Mouse (Mus musculus): ENCODE data around the gene Dync1i1. TPM values are rescaled to one million over a fixed set of nuclear protein-coding genes. Genes with fewer than 3 reads are reported as not detected.

Dync1i1 gene
- polyA plus RNA-seq, 1 experiment from 2014 or later = 9.6 TPM

DNA sequence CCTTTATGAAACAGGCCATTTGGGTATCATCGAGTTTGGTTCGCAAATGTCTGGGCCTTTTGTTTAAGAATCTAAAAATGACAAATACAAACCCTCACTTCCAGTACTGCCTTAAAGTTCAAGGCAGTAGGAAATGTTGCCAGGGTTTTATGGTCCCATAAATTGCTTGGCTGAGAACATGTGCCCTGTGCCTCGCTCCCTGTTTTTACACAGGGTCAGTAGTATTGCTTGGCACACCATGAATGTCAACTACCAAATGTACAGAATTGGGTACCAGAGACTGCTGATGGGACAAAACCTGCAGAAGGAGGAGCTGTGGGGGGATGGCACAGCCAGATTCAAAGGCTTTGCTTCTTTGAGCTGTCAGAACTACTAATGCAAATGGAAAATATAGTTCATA lies 100.0 kb downstream of the Dync1i1 start:
- 83% methylated on average over 3 of the region's 3 CpGs for WGBS
- H3K4me1 ChIP-seq = no peaks in the 10 kb centered on the region
- no peaks in the 10 kb centered on the region for H3K27me3 ChIP-seq
- H3K36me3 ChIP-seq = no peaks in the 10 kb centered on the region
- H3K27ac ChIP-seq (replicated peaks) = no peak overlapping the region
- no peak overlapping the region for H3K4me3 ChIP-seq (replicated peaks)
- H3K9me3 ChIP-seq (replicated peaks) = no peaks in the 10 kb centered on the region
- H3K4me2 ChIP-seq (replicated peaks) = no peak overlapping the region
- ATAC-seq (ENCODE audit: insufficient number of reproducible peaks, low FRiP score, low TSS enrichment, low read depth) = no peak
- H3K9ac ChIP-seq = no peak overlapping the region

DNA sequence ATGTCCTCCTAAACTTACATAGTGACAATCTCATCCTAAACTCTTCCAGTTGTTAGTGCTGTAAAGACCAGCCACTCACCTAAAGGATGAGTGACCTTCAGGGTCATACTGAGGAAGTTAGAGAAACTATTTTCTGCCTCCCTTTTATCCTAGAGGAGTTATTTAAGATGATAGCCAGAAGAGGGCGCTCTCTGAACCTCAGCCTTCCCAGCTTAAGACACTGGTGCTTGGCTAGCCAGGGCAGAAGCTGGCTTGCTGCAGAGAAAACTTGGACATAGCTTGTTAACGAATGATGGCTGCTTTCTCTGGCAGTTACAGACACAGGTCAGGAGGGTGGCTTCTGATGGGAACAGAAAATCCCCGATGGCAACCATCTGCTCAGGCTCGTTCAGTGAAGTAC lies 101.6 kb downstream of the Dync1i1 start:
- H3K9me3 ChIP-seq (replicated peaks) = no peaks in the 10 kb centered on the region
- 60% methylated on average over 4 of the region's 4 CpGs for WGBS
- no peak for ATAC-seq (ENCODE audit: insufficient number of reproducible peaks, low FRiP score, low TSS enrichment, low read depth)
- no peaks in the 10 kb centered on the region for H3K4me1 ChIP-seq
- no peak overlapping the region for H3K9ac ChIP-seq
- H3K36me3 ChIP-seq = no peaks in the 10 kb centered on the region
- no peaks in the 10 kb centered on the region for H3K27me3 ChIP-seq
- no peak overlapping the region for H3K4me2 ChIP-seq (replicated peaks)
- H3K27ac ChIP-seq (replicated peaks) = no peak overlapping the region
- no peak overlapping the region for H3K4me3 ChIP-seq (replicated peaks)

DNA sequence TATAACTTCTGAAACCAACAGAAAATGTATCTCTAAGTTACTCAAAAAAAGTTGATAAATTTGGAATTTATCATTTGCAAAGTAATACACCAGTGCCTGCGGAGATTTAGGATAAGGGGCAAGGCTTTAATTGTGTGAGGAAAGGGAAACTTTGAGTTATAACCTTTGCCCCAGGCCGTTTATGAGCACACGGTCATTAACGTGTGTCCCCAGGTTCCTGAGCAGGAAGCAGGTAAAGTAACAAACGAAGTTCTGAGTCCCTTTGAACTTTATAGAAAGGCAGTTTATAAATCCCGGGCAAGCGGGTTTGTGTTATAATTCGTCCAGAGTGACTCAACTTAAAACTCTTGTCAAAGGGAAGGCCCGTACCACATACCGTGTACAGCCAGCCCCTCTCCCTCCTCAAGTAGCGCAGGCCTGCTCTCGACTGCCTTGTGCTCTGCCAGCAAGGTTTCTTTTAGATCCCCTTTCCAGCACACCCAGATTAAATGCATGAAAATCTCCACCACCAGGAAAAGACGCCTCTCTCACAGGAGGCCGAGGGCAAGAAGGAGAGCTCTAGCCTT lies 103.1 kb downstream of the Dync1i1 start:
- Histone ChIP-seq H3K9me3 (replicated peaks) (no peaks in the 10 kb centered on the region), H3K27ac (replicated peaks) (no peak overlapping the region), H3K4me1 (no peaks in the 10 kb centered on the region), H3K36me3 (no peaks in the 10 kb centered on the region), H3K9ac (no peak overlapping the region), H3K4me2 (replicated peaks) (no peak overlapping the region), H3K4me3 (replicated peaks) (no peak overlapping the region), H3K27me3 (no peaks in the 10 kb centered on the region)
- ATAC-seq (ENCODE audit: insufficient number of reproducible peaks, low FRiP score, low TSS enrichment, low read depth) = no peak
- 41% methylated on average over 14 of the region's 14 CpGs for WGBS

DNA sequence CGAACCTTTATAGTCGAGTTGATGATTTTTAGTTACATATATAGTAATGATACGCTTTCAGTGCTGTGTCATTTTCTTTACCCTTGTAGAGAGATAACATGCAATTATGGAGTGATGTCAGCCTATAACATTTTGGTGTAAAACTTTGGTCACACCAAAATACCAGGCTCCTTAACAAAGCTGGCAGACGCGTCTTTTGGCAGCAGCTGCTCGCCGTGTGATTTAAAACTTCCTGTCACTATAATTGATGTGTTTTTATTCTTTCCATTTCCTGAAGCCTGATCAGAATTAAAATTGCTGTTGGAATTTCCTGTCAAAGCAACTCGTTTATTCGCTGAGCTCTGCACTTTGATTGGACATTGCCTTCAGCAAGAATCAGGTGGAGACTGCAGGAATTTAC lies 103.7 kb downstream of the Dync1i1 start:
- H3K4me3 ChIP-seq (replicated peaks) = no peak overlapping the region
- no peak overlapping the region for H3K4me2 ChIP-seq (replicated peaks)
- no peaks in the 10 kb centered on the region for H3K36me3 ChIP-seq
- ATAC-seq (ENCODE audit: insufficient number of reproducible peaks, low FRiP score, low TSS enrichment, low read depth) = no peak
- H3K27me3 ChIP-seq = no peaks in the 10 kb centered on the region
- no peak overlapping the region for H3K9ac ChIP-seq
- no peaks in the 10 kb centered on the region for H3K4me1 ChIP-seq
- no peak overlapping the region for H3K27ac ChIP-seq (replicated peaks)
- WGBS = 25% methylated on average over 9 of the region's 9 CpGs
- no peaks in the 10 kb centered on the region for H3K9me3 ChIP-seq (replicated peaks)

DNA sequence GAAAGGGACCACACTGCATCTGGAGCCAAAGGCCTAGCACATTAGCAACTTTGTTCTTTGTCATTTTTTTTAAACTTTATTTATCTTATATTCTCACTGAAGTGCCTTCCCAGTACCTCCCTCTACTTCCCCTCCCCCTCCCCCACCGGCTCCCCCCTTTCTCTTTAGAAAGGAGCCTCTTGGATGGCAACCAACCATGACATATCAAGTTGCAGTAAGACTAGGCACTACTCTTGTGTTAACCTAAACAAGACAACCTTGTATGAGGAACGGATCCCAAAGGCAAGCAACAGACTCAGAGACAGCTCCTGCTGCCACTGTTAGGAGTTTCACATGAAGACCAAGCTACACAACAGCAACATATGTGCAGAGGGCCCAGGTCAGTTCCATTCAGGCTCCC lies 105.3 kb downstream of the Dync1i1 start:
- H3K9ac ChIP-seq = no peak overlapping the region
- no peak overlapping the region for H3K4me2 ChIP-seq (replicated peaks)
- 50% methylated on average over 2 of the region's 2 CpGs for WGBS
- H3K27me3 ChIP-seq = no peaks in the 10 kb centered on the region
- no peak for ATAC-seq (ENCODE audit: insufficient number of reproducible peaks, low FRiP score, low TSS enrichment, low read depth)
- no peak overlapping the region for H3K27ac ChIP-seq (replicated peaks)
- no peak overlapping the region for H3K4me3 ChIP-seq (replicated peaks)
- no peaks in the 10 kb centered on the region for H3K36me3 ChIP-seq
- no peaks in the 10 kb centered on the region for H3K9me3 ChIP-seq (replicated peaks)
- no peaks in the 10 kb centered on the region for H3K4me1 ChIP-seq

DNA sequence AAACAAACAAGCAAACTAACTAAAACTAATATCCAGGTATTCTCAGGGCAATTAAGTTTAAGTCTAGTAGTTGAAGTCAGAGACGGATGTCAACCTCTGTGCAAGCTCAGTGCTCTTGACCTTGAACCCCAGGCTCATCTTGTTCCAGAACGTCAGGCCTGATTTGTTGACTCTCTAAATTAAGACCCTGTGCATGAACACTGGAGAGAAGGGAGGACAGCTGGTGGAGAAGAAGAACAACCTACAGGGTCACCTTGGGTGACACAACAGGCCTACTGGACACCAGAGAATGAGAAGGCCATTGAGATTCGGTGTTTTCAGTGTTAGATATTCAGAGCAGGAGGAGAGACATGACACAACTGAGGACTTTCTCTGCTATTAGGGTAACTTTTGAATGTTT lies 105.8 kb downstream of the Dync1i1 start:
- 86% methylated on average over 3 of the region's 3 CpGs for WGBS
- no peak for ATAC-seq (ENCODE audit: insufficient number of reproducible peaks, low FRiP score, low TSS enrichment, low read depth)
- no peaks in the 10 kb centered on the region for H3K9me3 ChIP-seq (replicated peaks)

DNA sequence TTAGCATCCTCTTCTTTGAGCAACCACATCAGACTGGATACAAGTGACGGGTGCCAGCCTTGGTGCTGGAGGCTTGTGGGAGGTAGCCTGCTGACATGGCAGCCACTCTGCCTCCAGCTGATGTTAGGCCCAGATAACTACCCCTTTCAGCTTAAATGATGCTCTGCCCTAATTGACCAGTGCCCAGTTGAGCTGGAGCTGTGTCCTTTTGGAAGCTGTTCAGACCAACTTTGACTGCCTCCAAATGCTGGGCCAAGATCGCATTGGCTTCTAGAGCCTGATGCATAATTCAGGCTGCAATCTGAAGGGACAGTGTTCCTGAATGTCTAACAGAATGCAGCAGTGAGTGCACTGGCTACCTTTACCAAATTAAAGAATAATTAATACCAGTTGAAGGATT lies 107.4 kb downstream of the Dync1i1 start:
- no peaks in the 10 kb centered on the region for H3K4me1 ChIP-seq
- ATAC-seq (ENCODE audit: insufficient number of reproducible peaks, low FRiP score, low TSS enrichment, low read depth) = no peak
- no peak overlapping the region for H3K27ac ChIP-seq (replicated peaks)
- no peak overlapping the region for H3K4me3 ChIP-seq (replicated peaks)
- 86% methylated on average over 2 of the region's 2 CpGs for WGBS
- no peaks in the 10 kb centered on the region for H3K9me3 ChIP-seq (replicated peaks)
- H3K27me3 ChIP-seq = no peaks in the 10 kb centered on the region
- no peak overlapping the region for H3K9ac ChIP-seq
- H3K36me3 ChIP-seq = no peaks in the 10 kb centered on the region
- no peak overlapping the region for H3K4me2 ChIP-seq (replicated peaks)

More for the DNA sequence above, 105.8 kb downstream of the Dync1i1 start:
- Histone ChIP-seq H3K4me2 (replicated peaks) (no peak overlapping the region), H3K27ac (replicated peaks) (no peak overlapping the region), H3K4me3 (replicated peaks) (no peak overlapping the region), H3K4me1 (no peaks in the 10 kb centered on the region), H3K36me3 (no peaks in the 10 kb centered on the region), H3K9ac (no peak overlapping the region), H3K27me3 (no peaks in the 10 kb centered on the region)

DNA sequence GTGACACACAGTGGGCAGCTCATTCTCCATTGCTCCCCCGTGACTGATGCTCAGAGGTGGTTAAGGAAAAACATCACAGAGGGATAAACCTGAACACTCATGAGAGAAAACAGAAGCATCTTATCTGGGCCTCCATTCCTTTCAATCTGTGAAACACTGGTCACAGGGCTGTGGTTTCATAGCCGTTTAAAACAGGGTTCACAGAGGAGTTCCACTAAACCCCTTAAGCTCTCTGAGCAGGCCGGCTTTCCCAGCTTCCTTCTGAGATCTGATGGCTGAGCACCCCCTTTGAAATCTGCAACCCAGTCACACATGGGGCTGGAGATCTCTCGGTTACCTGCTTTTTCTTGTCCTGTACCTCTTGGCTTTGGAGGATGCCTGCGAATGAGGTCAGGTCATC lies 117.0 kb downstream of the Dync1i1 start:
- Histone ChIP-seq H3K27me3 (no peaks in the 10 kb centered on the region), H3K27ac (replicated peaks) (no peak overlapping the region), H3K36me3 (no peaks in the 10 kb centered on the region), H3K4me1 (no peaks in the 10 kb centered on the region), H3K9me3 (replicated peaks) (no peaks in the 10 kb centered on the region), H3K4me2 (replicated peaks) (no peak overlapping the region), H3K4me3 (replicated peaks) (no peak overlapping the region), H3K9ac (no peak overlapping the region)
- WGBS = 67% methylated on average over 5 of the region's 5 CpGs
- ATAC-seq (ENCODE audit: insufficient number of reproducible peaks, low FRiP score, low TSS enrichment, low read depth) = no peak

DNA sequence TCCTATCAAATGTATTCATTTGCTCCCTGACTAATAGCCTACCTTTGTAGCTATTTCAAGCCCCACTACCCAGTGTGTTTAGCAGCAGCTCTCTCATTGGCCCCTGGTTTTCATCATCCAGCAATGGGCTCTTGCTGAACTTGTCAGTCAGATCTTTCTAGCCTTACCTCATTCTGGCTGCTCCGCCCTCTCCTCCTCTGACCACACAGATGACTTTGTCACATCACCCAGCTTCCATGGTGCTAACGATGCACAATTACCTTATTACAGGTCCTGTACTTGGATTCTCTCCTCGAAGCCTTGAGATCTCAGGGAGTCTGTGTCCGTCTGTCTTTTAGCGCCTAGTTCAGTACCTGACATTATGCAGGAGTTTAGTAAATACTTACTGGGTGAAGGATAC lies 120.7 kb downstream of the Dync1i1 start:
- Histone ChIP-seq H3K9me3 (replicated peaks) (no peaks in the 10 kb centered on the region), H3K9ac (no peak overlapping the region), H3K4me1 (no peaks in the 10 kb centered on the region), H3K4me3 (replicated peaks) (no peak overlapping the region), H3K36me3 (no peaks in the 10 kb centered on the region), H3K27ac (replicated peaks) (no peak overlapping the region), H3K4me2 (replicated peaks) (no peak overlapping the region), H3K27me3 (no peaks in the 10 kb centered on the region)
- WGBS = 97% methylated on average over 5 of the region's 5 CpGs
- no peak for ATAC-seq (ENCODE audit: insufficient number of reproducible peaks, low FRiP score, low TSS enrichment, low read depth)

DNA sequence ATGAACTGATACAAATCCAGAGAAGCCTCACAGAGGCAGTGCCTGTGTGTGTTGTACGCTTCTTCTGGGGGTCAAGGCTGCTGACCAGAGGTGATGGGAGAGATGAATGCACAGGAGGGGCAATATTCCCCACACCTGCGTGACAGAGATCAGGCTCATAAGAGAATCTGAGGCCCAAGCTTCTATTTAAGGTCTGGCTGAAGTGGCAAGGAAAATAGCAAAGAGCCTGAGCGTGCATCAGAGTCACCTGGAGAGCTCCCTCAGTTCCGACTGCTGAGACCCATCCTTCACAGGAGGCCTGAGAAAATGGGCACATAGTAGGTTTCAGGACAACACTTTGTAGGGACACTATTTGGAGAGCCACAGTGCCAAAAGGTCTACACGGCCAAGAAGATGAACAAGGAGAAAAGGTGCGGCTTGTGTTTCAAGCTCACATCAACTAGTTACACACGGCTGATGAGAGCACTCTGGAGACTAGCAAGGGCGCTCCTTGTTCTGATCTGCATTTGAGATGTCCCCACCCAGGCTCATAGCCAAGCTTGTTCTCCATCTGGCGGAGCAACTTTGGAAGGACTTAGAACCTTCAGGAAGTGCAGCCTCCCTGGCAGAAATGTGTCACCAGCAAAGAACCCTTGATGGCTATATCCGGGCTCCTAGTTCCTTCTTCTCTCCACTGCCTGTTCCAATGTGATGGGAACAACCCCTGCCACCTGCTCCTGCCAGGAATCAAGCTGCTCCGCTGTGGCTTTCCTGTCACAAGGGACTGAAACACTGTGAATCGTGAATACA lies 128.8 kb downstream of the Dync1i1 start:
- WGBS = 84% methylated on average over 12 of the region's 12 CpGs
- H3K9ac ChIP-seq = no peak overlapping the region

DNA sequence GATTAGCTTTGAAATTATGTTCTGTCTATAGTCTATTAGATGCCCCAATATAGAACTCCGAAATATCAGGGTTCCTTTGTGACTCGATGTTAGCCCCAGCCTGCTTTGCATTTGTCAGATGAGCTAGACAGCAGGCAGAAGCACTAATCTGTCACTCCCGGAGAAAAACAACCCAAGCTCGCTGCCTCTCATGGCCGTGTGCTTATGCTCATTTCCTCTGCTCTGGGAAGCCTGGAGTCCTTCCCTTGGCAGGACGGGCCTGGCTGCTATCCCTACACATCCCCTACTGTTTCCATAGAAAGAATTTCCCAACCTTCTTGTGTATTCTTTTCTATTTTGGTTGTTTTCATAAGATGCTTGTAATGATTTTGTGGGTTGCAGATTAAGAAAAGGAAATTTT lies 130.1 kb downstream of the Dync1i1 start:
- H3K27me3 ChIP-seq = peaks cover 11% of the 10 kb centered on the region
- H3K4me2 ChIP-seq (replicated peaks) = no peak overlapping the region
- no peaks in the 10 kb centered on the region for H3K9me3 ChIP-seq (replicated peaks)
- peaks cover 19% of the 10 kb centered on the region for H3K4me1 ChIP-seq
- no peaks in the 10 kb centered on the region for H3K36me3 ChIP-seq
- no peak overlapping the region for H3K27ac ChIP-seq (replicated peaks)
- 58% methylated on average over 6 of the region's 6 CpGs for WGBS
- no peak overlapping the region for H3K9ac ChIP-seq
- H3K4me3 ChIP-seq (replicated peaks) = no peak overlapping the region
- ATAC-seq (ENCODE audit: insufficient number of reproducible peaks, low FRiP score, low TSS enrichment, low read depth) = no peak

More for the DNA sequence above, 128.8 kb downstream of the Dync1i1 start:
- Histone ChIP-seq H3K4me1 (peaks cover 8% of the 10 kb centered on the region), H3K27ac (replicated peaks) (no peak overlapping the region), H3K9me3 (replicated peaks) (no peaks in the 10 kb centered on the region), H3K4me2 (replicated peaks) (no peak overlapping the region), H3K27me3 (peaks cover 11% of the 10 kb centered on the region), H3K36me3 (no peaks in the 10 kb centered on the region), H3K4me3 (replicated peaks) (no peak overlapping the region)
- no peak for ATAC-seq (ENCODE audit: insufficient number of reproducible peaks, low FRiP score, low TSS enrichment, low read depth)

DNA sequence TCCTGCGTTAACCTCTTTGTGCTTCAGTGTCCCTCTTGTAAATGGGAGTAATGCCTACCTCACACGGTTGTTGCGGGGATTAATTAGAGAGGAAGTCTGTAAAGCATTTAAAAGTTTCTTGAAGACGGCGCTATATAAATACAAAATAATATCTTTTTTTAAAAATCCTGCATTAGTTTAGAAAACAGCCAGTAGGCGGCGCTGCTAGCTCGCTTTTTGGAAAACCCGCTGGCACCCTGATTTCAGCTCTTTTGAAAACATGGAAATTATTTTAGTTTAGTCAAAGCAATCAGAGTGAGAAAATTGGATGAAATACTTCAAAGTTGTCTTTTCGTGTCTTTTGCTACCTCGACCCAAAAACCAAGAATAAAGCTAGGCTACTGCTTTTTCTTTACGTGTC lies 132.9 kb downstream of the Dync1i1 start:
- no peaks in the 10 kb centered on the region for H3K36me3 ChIP-seq
- WGBS = 7% methylated on average over 12 of the region's 12 CpGs
- no peak for ATAC-seq (ENCODE audit: insufficient number of reproducible peaks, low FRiP score, low TSS enrichment, low read depth)
- no peaks in the 10 kb centered on the region for H3K9me3 ChIP-seq (replicated peaks)
- peak overlapping the region; percentile 40 for H3K4me2 ChIP-seq (replicated peaks)
- 0 out of 2 replicates have a peak overlapping the region, but pooled peaks have one; percentile 35 for H3K27ac ChIP-seq (replicated peaks)
- peaks cover 11% of the 10 kb centered on the region for H3K27me3 ChIP-seq
- no peak overlapping the region for H3K9ac ChIP-seq
- peak overlapping the region; percentile 12; the same call in 1 of the 2 replicates for H3K4me3 ChIP-seq (replicated peaks)
- H3K4me1 ChIP-seq = peaks cover 19% of the 10 kb centered on the region

All from embryonic facial prominence, embryonic 15.5 days (tissue).